Mouse (Mus musculus) heart, embryonic 14.5 days (tissue): Measurements from ENCODE around the gene Gabpb1. TPM values are rescaled to one million over a fixed set of nuclear protein-coding genes. Genes with fewer than 3 reads are reported as not detected.

Experiments
- ATAC-seq: fragments of 200-750 bp; cut with Nextera tagmentation; 2 replicates; pipeline ENCODE4 v1.8.0; 2017; ENCODE audit warnings: low read depth, moderate TSS enrichment; ENCODE audit not compliant: insufficient number of reproducible peaks, insufficient read depth, low FRiP score
- H3K27ac ChIP-seq, 2 experiments: fragments of 200-500 bp in 1 of 2; fragments of 300-500 bp in 1 of 2; sonication (generic) in 1 of 2; replicated peaks in 1 of 2; 2 replicates each; pipeline ENCODE4 v1.5.1; 2012 to 2014; ENCODE audit warnings: low read depth in 2 of 2, low read length in 2 of 2, control low read depth in 1 of 2, mild to moderate bottlenecking in 1 of 2, mixed read lengths in 1 of 2; ENCODE audit not compliant: control insufficient read depth in 1 of 2, insufficient read depth in 1 of 2
- H3K27me3 ChIP-seq: fragments of 300-500 bp; sonication (generic); 2 replicates; pipeline ENCODE4 v1.6.1; 2014; ENCODE audit warnings: mild to moderate bottlenecking, low read length, control low read depth; ENCODE audit not compliant: control insufficient read depth, insufficient read depth
- H3K36me3 ChIP-seq: fragments of 300-500 bp; sonication (generic); 2 replicates; pipeline ENCODE4 v1.6.1; 2014; ENCODE audit warnings: mild to moderate bottlenecking, control low read depth, low read length, mixed read lengths; ENCODE audit not compliant: control insufficient read depth, insufficient read depth
- H3K4me1 ChIP-seq, 2 experiments: fragments of 200-500 bp in 1 of 2; fragments of 300-500 bp in 1 of 2; sonication (generic) in 1 of 2; 2 replicates each; pipeline ENCODE4 v1.6.1; 2012 to 2014; ENCODE audit warnings: low read length in 2 of 2, control low read depth in 1 of 2, mixed read lengths in 1 of 2; ENCODE audit not compliant: control insufficient read depth in 2 of 2, insufficient read depth in 2 of 2
- H3K4me2 ChIP-seq: fragments of 300-500 bp; sonication (generic); 2 replicates; pipeline ENCODE4 v1.6.1; 2014; ENCODE audit warnings: mild to moderate bottlenecking, low read length
- H3K4me3 ChIP-seq, 2 experiments: fragments of 200-500 bp in 1 of 2; fragments of 300-500 bp in 1 of 2; sonication (generic) in 1 of 2; 2 replicates each; pipeline ENCODE4 v1.5.1; 2012 to 2014; ENCODE audit warnings: low read length in 2 of 2, mild to moderate bottlenecking in 2 of 2, control low read depth in 1 of 2, low read depth in 1 of 2, moderate library complexity in 1 of 2; ENCODE audit not compliant: control insufficient read depth in 1 of 2, insufficient read depth in 1 of 2
- H3K9ac ChIP-seq: fragments of 300-500 bp; sonication (generic); 2 replicates; pipeline ENCODE4 v1.6.1; 2014; ENCODE audit warnings: mild to moderate bottlenecking, low read length
- H3K9me3 ChIP-seq: fragments of 300-500 bp; sonication (generic); 2 replicates; pipeline ENCODE4 v1.6.1; 2016; ENCODE audit warnings: low read length, control low read depth; ENCODE audit not compliant: control insufficient read depth
- WGBS: fragments of 180-500 bp; shearing (Covaris S2); extraction: QIAGEN DNeasy Blood & Tissue Kit; methylation state at CpG from one replicate; pipeline ENCODE4 v1.1.7; 2014; 5-methylcytosine and 5-hydroxymethylcytosine counted together
- polyA plus RNA-seq: library from polyadenylated mRNA; unstranded; fragments of >200 nt; fragmentation: Nextera tagmentation; extraction: Ambion mirVana; gene quantifications from 2 replicates; pipeline ENCODE4 v1.2.1, GENCODE M21; 2014

The Gabpb1 gene
- polyA plus RNA-seq, 1 experiment from 2014 or later: 33.4 TPM

DNA sequence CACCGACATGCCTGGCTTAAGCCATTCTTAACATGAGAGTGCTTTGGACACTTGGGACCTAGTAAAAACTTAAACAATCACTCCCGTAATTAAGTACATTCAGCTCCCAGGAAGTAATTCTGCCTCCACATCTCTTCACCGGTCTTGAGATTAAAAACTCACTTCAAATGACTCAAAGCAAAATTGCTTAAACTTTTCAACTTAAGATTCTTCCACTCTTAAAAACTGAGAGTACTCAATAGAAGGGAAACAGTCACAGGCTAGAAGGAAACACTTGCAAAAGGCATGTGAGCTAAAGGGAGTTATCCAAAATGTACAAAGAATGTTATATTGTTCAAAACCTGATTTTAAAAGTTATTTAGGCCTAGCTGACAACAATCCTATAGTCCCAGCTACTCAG, 15.2 kb upstream of the Gabpb1 start:
- Histone ChIP-seq H3K27me3 (no peaks in the 10 kb centered on the region), H3K9me3 (no peaks in the 10 kb centered on the region)
- ATAC-seq: no peak

GRCm38 (mm10) chr2:126682937-126683336, 6.8 kb upstream of the Gabpb1 start:
- peaks cover 5% of the 10 kb centered on the region; the same call in 1 of the 2 replicates for H3K36me3 ChIP-seq
- H3K9ac ChIP-seq: no peak overlapping the region
- H3K27ac ChIP-seq: peak overlapping the region in 1 of 2 experiments; percentile 25; a peak in 2 of 4 replicates
- H3K4me1 ChIP-seq: peaks cover 0 to 8% of the 10 kb centered on the region in 2 experiments; a peak in 2 of 4 replicates
- WGBS: 56% methylated on average over 1 of the region's 1 CpGs
- H3K27me3 ChIP-seq: no peaks in the 10 kb centered on the region
- H3K4me2 ChIP-seq: no peak overlapping the region
- H3K9me3 ChIP-seq: no peaks in the 10 kb centered on the region
- ATAC-seq: no peak
- no peak overlapping the region for H3K4me3 ChIP-seq

More for the DNA sequence above, 15.2 kb upstream of the Gabpb1 start:
- Histone ChIP-seq H3K36me3 (no peaks in the 10 kb centered on the region), H3K4me2 (no peak overlapping the region), H3K27ac (no peak overlapping the region), H3K4me1 (no peaks in the 10 kb centered on the region), H3K4me3 (no peak overlapping the region), H3K9ac (no peak overlapping the region)
- WGBS: 76% methylated on average over 3 of the region's 3 CpGs

GRCm38 (mm10) chr2:126682333-126682732, 6.2 kb upstream of the Gabpb1 start:
- H3K4me3 ChIP-seq: no peak overlapping the region
- no peaks in the 10 kb centered on the region for H3K9me3 ChIP-seq
- peak overlapping the region in 1 of 2 experiments; percentile 25; a peak in 2 of 4 replicates for H3K27ac ChIP-seq
- peaks cover 0 to 11% of the 10 kb centered on the region in 2 experiments; a peak in 2 of 4 replicates for H3K4me1 ChIP-seq
- no peak overlapping the region for H3K4me2 ChIP-seq
- no peak for ATAC-seq
- peaks cover 5% of the 10 kb centered on the region; the same call in 1 of the 2 replicates for H3K36me3 ChIP-seq
- H3K27me3 ChIP-seq: no peaks in the 10 kb centered on the region
- 36% methylated on average over 2 of the region's 2 CpGs for WGBS
- H3K9ac ChIP-seq: no peak overlapping the region

DNA sequence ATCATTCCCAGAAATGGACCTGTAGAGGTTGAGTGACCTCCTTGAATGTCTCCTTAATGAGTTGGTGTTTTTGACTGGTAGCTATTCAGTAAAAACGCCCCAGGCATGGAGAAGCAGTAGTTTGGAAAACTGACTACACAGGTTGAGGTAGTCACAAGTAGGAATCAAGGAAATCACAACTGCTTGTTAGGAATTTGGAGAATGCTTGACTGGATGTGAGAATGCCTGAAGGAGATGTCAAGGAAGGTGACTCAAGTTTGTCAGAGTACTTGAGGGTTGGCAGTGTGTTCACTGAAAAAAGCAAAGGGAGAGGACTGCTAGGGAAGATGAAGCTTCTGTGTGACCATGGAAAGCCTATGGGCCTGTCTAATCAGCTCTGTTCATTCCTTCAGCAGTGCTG, 1.2 kb upstream of the Gabpb1 start:
- Histone ChIP-seq H3K9me3 (no peaks in the 10 kb centered on the region), H3K4me1 (peaks cover 3 to 31% of the 10 kb centered on the region in 2 experiments; a peak in 3 of 4 replicates), H3K4me3 (no peak overlapping the region), H3K4me2 (peak overlapping the region; percentile 88; the same call in 1 of the 2 replicates), H3K27me3 (no peaks in the 10 kb centered on the region), H3K27ac (no peak overlapping the region), H3K9ac (no peak overlapping the region), H3K36me3 (peaks cover 5% of the 10 kb centered on the region; the same call in 1 of the 2 replicates)
- WGBS: 84% methylated on average over 1 of the region's 1 CpGs
- no peak for ATAC-seq

DNA sequence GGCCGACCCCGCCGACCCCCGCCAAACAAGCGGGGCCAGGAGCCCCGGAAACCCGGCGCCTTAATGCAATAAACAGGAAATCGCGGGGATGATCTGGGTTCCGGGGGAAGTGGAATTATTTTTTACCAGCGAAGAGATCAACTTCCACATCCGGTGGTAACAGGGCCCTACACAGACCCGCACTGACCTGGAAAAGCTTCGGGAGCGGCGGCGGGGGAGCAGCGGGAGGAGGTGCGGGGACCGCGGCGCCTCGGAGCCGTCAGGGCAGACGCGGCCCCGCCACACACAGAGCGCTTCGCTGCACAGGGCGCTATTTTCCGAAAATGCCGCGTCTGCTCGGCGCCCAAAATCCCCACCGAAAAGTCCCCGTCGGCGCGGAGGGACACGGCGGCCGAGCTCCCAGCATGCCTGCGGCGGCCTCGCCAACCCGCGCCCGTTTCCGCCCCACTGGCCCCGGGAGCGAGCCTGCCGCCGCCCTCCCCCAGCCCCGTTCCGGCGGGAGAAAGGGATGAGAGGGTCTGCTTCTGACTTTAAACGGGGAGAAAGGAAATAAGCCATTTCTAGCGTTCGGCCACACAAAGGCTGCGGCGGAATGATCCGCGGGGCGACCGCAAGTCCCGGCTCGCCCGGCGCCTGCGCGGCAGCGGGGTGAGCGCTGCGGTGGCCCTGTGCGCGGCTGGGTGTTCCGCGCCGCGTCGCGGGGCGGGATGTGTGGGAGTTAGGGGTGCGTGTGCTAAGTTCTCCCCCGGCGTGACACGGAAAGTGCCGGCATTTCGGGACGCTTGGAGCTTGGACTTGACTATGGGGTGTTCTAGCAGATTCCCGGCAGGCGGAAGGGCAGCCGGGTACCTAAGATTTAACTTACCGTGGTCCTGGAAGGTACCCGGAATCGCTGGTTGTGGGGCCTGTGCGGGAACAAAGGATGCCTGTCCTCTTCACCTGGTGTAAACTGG, 692 bp downstream of the Gabpb1 start:
- Histone ChIP-seq H3K4me2 (peak overlapping the region; percentile 88), H3K36me3 (peaks cover 2% of the 10 kb centered on the region; the same call in 1 of the 2 replicates), H3K4me3 (peak overlapping the region; percentile 94 to 95), H3K9me3 (no peaks in the 10 kb centered on the region), H3K27ac (peak overlapping the region; percentile 99), H3K4me1 (peaks cover 3 to 28% of the 10 kb centered on the region in 2 experiments; a peak in 3 of 4 replicates), H3K9ac (peak overlapping the region; percentile 99), H3K27me3 (no peaks in the 10 kb centered on the region)
- ATAC-seq: peak; percentile 83
- under 1% methylated on average over 98 of the region's 99 CpGs for WGBS

- H3K27me3 ChIP-seq: no peaks in the 10 kb centered on the region
- peaks cover 2% of the 10 kb centered on the region; the same call in 1 of the 2 replicates for H3K36me3 ChIP-seq
- peak overlapping the region; percentile 99 for H3K9ac ChIP-seq
- peak overlapping the region; percentile 94 to 95 for H3K4me3 ChIP-seq
- H3K9me3 ChIP-seq: no peaks in the 10 kb centered on the region
- H3K4me1 ChIP-seq: peaks cover 3 to 28% of the 10 kb centered on the region in 2 experiments; a peak in 3 of 4 replicates
- peak overlapping the region; percentile 88 for H3K4me2 ChIP-seq
- 0% methylated on average over 65 of the region's 77 CpGs for WGBS
- ATAC-seq: peak; percentile 58
- H3K27ac ChIP-seq: peak overlapping the region; percentile 99
Measured at GRCm38 (mm10) chr2:126674441-126675168, 1.5 kb downstream of the Gabpb1 start.
